Mouse (Mus musculus) cerebellum, adult 11-12 months (tissue): ENCODE data around the gene Aurkb.
"Not testable (repeated sequence)": the region's sequence is repeated elsewhere in the genome, so short reads cannot be mapped to it uniquely, and the experiment has no call there.

Source experiments
- DNase-seq: peaks from one replicate; pipeline ENCODE4 v3.0.0; 2022

The Aurkb gene

DNA sequence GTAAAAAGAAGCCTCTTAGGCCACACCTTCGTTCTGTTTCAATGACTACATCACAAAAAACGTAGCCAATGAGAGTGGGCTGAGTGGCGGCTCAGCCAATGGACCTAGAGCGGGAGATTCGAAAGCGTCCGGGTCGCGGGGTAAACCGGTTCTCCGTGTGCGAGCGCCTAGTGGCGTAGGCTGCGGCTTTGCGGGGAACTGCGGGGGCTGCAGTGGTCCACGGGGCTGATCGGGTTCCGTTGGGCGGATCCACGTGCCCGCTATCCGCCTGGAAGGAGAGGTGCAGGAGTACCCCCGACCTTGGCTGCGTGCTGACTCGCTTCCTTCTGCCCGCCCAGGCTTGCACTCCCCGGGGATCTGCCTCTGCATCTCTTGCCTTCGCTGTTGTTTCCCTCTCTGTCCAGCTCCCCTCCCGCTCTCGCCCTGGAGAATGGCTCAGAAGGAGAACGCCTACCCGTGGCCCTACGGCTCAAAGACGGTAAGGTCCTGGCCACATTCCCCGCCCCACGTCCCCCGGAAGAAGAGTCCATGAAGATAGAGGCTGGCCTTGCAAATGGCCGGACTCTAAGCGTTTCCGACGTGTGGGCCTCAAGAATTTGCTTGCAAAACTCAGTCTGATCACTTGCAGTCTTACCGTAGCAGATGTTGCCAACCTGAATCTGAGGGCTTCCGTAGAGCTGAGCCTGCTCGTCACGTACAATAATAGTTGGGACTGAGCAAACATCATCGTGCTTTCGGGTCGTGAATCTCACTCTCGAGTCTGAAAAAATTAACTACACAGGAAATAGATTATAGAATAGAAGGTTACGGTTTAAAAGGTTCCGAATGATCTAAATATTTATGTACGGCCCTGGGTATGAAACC is at the start of gene Aurkb:
Gene Aurkb (plus strand): TSS at position 117 of the 864 bp plus-strand sequence.
- peak; percentile 66 for DNase-seq

DNA sequence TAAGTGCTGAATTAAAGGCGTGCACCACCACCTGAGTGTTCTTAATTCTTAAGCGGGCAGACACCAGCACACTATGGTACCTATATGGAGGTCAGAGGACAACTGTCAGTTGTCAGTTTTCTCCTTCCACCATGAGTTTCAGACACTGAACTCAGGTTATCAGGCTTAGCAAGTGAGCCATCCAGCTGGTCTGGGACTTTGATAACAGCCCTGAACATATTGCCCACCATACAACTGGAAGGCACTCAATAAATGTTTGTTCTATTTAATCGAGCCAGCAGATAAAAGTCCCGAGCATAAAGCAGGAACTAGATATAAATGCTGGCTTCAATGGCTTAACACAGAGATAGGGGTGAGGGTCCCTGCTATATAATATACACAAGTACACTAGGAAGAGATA is 48.4 kb upstream of the Aurkb start:
- DNase-seq = no peak

DNA sequence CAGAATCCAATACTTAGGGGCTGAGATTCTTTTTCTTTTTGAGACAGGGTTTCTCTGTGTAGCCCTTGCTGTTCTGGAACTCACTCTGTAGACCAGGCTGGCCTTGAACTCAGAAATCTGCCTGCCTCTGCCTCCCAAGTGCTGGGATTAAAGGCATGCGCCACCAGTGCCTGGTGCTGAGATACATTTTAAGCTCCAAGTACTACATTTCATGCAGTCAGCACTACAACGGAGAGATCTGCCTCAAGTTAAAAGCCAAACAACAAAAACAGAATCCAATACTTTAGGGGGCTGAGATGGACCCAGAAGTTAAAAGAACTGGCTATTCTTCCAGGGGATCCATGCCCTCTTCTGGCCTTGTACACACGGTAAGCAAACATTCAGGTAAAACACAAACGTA is 42.7 kb upstream of the Aurkb start:
- DNase-seq = not testable (repeated sequence)

DNA sequence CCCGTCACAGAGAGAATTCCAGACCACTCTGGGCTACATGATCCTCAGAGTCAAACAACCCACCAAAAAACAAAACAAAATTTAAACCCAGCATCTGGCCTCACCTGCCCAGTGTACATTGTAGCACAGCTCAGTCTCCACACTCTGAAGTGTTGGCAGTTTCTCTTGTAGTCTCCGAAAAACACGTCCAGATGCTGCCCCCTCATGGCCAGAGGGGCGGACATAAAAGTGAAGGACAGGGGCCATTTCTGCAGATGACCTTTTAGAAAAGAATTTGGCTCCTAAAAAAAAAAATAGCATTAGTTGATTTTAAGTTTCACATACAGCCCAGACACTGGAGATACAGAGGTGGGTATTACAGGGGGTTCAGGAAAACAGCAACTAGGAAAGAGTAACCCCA is 41.9 kb upstream of the Aurkb start:
- no peak for DNase-seq

DNA sequence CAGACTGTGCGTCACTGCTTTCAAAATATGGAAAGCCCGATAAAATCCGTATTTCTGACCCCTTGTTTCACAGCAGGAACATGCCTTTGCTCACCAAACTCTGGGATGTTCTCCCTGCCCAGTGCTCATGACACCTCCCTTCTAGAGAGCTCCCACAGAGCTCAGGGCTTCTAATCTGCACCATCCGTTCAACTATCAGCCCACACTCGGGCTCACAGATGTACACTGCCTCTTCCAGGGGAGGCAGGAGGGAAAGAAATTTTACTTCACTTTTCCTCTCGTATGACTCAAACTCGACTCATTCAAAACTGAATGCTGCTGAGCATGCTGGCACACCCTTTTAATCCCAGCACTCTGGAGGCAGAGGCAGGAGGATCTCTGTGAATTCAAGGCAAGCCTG is 40.3 kb upstream of the Aurkb start:
- DNase-seq = no peak

DNA sequence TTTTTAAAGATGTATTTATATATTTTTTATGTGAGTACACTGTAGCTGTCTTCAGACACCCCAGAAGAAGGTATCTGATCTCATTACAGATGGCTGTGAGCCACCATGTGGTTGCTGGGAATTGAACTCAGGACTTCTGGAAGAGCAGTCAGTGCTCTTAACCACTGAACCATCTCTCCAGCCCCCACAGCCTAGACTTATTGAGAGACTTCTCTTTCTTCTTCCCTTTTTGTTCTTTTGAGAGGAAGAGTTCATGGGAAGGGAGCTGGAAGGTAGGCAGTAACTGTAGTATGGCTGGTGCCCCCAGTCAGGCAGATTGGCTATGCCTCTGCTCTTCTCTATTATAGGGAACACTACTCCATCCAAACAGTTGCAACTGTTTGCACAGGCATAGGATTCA is 38.9 kb upstream of the Aurkb start:
- not testable (repeated sequence) for DNase-seq

DNA sequence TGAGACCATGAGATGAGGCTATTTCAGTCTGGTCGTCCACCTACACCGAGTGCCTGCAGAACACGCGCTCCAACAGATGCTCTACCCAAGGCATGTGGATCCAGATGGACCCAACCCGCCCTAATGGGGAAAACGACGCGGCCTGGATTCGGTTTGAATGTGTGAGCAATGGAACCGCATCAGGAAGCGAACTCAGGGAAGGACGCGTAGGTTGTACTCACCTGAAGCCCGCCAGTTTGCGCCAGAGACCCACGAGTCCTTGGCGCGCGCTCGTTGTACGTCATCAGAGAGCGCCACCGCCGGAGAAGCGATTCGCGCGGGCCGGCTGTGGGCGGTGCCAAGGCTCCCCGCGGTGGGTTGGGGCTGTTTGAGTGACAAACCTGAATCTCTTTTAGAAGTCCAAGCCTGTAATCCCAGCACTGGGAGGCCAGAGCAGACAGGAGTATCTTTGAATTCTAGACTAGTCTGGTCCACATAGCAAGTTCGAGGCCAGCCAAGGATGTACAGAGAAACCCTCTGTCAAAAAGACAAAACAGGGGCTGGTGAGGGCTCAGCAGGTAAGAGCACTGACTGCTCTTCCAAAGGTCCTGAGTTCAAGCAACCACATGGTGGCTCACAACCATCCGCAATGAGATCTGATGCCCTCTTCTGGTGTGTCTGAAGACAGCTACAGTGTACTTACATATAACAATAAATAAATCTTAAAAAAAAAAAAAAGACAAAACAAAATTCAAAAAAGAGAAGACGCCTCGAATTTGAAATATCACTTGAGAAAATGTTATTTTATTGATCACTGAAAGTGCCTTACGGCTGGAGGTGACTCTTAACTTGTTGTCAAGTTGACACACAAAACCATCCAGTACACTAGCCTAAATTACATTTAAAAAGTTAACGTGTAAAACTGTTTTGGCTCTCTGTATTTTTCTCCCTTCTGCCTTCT is 37.0 kb upstream of the Aurkb start, which contains the start of gene Pfas:
Gene Pfas (minus strand): TSS at position 279 of the 940 bp plus-strand sequence.
- peak; percentile 91 for DNase-seq

DNA sequence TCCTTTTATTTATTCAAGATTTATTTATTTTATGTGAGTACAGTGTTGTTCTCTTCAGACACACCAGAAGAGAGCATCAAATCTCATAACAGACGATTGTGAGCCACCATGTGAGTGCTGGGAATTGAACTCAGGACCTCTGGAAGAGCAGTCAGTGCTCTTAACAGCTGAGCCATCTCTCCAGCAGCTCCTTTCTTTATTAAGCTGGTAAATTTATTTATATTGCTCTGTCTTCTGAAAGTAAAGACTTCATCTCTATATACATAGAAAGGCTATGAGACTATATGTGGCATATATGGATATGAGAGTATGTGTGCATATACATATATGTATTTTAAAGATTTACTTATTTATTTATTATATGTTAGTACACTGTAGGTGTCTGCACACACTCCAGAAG is 35.9 kb upstream of the Aurkb start:
- DNase-seq = no peak

DNA sequence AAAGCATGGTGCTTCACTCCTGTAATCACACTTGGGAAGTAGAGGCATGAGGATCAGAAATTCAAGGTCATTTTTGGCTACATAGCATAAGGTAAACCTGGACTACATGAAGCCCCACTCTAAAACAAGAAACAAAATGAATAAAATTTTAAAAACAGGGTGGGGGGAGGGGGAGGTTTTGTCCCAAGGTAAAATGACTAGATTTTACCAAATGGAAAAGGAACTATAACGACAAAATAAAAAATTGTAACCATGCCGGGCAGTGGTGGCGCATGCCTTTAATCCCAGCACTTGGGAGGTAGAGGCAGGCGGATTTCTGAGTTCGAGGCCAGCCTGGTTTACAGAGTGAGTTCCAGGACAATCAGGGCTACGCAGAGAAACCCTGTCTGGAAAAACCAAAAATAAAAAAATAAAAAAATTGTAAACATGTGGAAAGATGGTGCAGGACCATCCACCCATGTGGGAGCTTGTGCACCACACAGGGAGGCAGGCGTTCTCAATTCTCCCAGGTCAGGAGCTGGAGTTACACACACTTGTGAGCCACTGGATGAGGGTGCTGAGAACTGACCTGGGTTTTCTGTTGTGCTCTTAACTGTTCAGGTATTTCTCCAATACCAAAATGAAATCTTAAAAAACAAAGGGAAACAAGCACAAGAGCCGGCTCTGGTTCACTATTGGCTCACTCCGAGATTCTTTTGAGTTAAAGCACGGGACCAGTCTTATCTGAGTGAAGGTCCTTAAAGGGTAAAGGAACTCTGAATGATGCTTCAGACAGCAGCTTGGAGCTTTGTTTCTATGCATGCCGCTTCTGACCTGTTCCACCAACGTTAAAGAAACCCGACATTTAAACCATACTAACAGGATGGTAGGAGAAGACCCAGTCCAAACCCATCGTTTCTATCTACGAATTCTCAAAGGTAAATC is 34.8 kb upstream of the Aurkb start:
- no peak for DNase-seq

DNA sequence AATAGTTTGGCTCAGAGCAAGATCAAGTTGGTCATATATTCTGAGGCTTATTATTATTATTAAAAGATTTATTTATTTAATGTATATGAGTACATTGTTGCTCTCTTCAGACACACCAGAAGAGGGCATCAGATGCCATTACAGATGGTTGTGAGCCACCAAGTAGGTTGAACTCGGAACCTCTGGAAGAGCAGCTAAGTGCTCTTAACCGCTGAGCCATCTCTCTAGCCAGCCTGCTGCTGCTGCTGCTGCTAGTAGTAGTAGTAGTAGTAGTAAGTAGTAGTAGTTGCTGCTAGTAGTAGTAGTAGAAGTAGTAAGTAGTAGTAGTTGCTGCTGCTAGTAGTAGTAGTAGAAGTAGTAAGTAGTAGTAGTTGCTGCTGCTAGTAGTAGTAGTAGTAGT is 34.0 kb upstream of the Aurkb start:
- DNase-seq = not testable (repeated sequence)

DNA sequence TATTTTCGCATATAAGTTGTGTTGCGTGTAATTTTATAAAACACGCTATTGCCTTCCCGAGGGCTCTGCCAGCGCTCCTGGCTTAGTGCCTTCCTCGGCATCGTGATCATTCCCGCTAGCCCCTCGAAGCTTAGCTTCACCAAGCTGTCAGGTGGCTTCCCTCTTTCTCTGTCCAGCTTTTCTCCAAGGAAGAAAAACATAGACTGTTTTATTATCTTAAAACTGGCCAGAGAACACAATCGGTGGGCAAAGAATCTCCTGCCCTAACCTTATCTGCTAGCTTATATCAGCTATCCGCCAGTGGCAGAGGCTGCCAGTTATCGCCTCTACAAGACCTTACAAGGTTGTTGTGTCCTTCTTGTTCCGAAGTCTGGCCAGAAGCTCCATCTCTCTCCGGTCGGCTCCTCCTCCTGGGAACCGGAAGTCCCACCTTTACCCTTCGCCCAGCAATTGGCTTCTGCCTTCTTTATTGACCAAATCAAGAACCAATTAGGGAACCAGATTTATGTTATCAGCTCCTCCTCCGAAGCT is 33.3 kb upstream of the Aurkb start:
- DNase-seq = peak; percentile 90

DNA sequence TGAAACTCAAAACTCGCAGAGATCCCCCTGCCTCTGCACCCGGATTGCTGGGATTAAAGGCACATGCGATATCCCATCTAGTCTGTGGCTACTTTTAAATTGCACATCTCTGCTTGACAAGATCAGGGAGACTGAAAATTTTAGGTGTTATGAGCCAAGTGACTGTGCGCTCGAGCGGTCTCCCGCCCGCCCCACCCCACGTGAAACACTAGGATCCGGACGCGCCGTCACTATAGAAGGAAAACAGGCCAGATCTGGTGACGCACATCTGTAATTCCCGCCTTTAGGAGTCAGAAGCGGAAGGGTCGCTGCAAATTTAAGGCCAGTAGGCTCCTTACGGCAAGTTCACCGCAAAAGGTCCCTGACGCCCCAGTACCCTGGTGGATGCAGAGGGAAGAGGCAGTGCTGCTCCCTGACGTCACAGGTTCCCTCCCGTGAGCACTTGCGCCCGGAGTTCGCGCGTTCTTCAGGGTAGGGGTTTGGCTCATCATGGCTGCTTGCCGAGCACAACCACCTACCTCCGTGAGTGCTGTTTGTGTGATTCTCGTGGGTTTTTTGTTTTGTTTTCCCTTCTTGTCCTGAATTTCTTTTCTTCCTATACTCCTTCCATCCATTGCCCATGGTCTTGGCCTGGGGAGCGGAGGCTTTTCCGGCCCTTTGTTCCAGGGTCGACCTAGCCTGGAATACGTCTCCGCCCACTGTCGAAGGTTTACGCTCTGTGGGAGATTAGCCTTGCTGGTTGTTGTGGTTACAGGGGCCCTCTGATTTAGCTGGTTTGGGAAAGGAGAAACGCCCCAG is 29.6 kb upstream of the Aurkb start, which contains the start of gene Ctc1:
Gene Ctc1 (plus strand): TSS at position 268 of the 798 bp plus-strand sequence.
- DNase-seq = peak; percentile 89

DNA sequence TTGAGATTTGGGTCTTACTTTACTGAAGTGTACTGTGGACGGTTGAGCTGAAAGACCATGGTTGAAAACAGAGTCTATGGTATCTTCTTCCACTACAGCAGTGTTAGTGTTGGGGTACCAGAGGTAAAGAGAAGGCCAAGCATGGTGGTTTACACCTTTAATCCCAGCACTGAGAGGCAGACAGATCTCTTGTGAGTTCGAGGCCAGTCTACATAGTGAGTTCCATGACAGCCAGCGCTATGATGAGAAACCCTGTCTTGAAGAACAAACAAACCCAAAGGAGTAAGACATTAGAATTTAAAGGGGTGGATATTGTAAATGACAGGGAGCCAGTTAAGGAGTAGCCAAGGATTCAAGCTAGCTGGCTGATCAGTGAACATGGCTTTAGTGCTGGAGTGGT is 28.7 kb upstream of the Aurkb start:
- no peak for DNase-seq

DNA sequence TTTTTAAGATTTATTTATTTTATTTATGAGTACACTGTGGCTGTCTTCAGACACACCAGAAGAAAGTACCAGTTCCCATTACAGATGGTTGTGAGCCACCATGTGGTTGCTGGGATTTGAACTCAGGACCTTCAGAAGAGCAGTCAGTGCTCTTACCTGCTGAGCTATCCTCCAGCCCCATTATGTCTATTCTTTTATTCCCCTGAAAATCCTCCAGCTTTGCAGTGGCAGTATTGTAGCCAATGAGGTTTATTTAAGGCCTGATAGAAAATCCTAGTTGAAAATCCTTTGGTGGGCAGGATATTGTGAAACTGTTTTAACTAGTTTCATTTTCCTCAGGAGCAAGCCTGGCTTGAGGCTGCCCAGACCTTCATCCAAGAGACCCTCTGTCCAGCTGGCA is 24.8 kb upstream of the Aurkb start:
- DNase-seq = no peak

DNA sequence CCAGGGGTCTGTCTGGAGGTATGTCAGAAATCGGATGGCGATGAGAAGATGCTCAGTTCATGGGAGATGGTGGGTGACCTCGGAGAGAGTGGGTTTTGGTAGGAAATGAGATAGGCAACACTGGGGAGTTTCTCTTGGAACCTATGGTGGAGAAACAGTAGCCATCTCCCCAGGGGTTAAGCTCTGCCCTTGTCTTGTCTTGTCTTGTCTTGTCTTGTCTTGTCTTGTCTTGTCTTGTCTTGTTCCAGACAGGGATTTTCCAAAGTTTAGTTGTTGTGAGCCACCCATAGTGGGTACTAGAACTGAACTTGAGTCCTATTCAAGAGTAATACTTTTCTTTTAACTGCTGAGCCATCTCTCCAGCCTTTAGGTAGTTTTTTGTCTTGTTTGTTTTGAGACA is 18.9 kb upstream of the Aurkb start:
- DNase-seq = no peak

DNA sequence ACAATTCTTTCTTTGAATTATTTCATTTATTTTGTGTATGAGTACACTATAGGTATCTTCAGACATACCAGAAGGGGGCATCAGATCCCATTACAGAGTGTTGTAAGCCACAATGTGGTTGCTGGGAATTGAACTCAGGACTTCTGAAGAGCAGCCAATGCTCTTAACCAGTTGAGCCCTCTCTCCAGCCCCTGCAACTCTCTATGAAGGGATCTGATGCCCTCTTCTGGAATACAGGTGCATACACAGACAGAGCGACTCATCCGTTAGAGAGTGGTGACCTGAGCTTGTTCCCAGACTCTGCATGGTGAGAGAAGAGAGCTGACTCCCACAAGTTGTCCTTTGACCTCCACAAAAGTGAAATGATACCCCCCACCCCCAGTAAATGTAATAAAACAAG is 16.6 kb upstream of the Aurkb start:
- DNase-seq = no peak

DNA sequence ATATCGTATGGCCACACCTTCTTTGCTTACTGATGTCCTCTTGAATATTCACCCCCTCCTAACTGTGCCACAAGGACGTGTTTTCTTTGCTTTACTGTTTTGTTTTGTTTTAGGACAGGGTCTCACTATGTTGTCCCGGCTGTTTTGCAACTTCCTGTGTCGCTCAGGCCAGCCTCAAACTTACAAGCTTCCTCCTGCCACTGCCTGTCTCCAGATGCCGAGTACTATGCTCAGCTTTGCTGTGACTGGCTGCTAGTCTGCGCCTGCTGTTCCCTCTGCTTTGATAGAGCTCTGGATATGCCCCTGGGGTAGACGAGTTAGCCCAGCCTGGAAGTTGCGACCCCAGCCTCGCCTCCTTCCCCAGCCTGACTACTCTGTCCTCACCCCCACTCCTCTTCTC is 11.9 kb upstream of the Aurkb start:
- DNase-seq = peak; percentile 35

DNA sequence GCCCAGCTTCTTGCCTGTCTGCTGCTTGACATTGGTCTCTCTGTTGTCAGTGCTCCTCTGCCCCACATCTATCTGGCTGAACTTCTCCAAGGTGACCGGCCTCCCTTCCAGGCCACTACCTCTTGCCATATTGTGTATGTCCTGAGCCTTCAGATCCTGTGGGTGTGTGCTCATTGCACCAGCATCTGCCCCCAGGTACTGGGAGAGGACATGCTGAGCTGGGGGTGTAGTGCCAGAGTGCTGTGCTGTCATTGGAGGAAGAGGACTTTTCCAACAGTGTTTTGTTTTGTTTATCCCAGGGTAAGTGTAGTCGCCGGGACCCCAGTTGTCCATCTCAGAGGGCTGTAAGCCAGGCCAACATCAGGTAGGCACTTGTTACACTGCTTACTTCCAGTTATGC is 10.9 kb upstream of the Aurkb start:
- DNase-seq = peak; percentile 43

DNA sequence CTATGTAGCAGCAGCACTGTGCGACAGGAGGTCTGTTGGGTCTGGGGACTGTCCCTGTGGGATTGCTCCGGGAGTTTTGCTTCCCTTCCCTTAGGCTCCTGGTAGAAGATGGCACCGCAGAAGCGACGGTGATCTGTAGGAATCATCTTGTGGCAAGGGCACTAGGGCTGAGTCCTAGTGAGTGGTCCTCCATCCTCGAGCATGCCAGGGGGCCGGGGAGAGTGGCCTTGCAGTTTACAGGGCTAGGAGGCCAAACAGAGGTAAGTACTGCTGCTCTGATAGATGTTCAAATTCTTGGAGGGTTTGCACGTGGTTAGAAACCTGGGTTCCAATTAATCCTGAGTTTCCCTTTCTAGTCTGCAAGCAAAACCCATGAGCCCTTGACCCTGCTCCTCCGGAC is 10.0 kb upstream of the Aurkb start:
- peak; percentile 60 for DNase-seq

DNA sequence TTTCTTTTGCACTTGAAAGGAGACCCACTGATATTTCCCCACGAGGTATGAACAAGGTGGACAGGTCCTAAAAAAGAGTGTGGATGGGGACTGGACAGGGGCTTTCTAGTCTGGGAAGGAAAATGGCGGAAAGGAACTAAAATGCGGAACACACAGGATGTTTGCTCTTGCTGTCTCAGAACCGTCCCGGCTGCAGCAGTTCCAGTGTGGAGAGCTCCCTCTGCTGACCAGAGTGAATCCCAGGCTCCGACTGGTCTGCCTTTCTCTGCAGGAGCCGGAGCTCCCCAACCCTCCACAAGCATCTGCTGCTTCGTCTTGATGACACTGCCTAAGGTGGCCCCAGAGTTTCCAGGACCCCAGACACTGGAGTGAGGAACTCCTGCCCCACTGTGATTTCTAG is 9.6 kb upstream of the Aurkb start:
- peak; percentile 92 for DNase-seq

DNA sequence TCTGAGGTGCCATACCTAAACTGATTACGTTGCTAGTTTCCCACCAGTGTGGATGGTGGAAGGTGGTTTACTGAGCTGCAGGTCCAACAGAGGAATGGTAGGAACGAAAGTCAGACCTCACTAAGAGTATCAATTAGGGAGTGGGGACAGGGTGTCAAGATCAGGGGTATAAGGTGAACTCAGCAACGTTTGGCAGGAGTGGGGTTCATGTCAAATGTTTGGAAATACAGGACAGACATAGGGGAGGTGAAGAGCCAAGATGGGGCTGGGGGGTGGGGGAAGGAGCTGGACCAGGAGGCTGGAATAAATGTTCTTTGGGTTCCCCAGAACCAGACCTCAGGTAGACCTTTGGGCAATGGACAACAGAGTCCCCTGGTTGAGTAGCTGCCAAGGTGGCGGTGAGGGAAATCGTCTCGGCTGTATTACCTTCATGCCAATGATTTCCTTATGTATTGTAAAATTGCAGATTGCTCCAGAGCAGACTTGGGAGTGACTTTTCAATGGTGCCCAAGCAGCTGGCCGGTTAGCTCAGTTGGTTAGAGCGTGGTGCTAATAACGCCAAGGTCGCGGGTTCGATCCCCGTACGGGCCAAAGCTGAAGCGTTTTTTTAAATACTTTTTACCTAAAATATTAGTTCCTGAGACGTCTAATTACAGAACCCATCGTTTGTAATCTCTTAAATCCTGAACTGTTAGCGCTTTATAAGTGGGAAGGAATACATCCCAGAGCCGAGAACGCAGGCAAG is 8.8 kb upstream of the Aurkb start:
- DNase-seq = peak; percentile 87
